Mouse (Mus musculus) forebrain, postnatal 0 days (tissue): Measurements from ENCODE around the gene Slc37a3. TPM values are rescaled to one million over a fixed set of nuclear protein-coding genes. Genes with fewer than 3 reads are reported as not detected.
"Not testable (repeated sequence)": the region's sequence is repeated elsewhere in the genome, so short reads cannot be mapped to it uniquely, and the experiment has no call there.

Experiments used
- ATAC-seq: fragments of 200-750 bp; cut with Nextera tagmentation; 2 replicates; pipeline ENCODE4 v1.8.0; 2017; ENCODE audit warnings: mild to moderate bottlenecking, moderate library complexity
- DNase-seq: peaks from one replicate; pipeline ENCODE4 v3.0.0-alpha.2; 2015
- H3K27ac ChIP-seq: fragments of 300-500 bp; sonication (generic); 2 replicates; pipeline ENCODE4 v1.5.1; 2014; ENCODE audit warnings: low read depth, mild to moderate bottlenecking, antibody characterized with exemption, low read length, moderate library complexity, mixed read lengths
- H3K27me3 ChIP-seq: fragments of 300-500 bp; sonication (generic); 2 replicates; pipeline ENCODE4 v1.6.1; 2014; ENCODE audit warnings: mild to moderate bottlenecking, low read length, mixed read lengths; ENCODE audit not compliant: insufficient read depth
- H3K36me3 ChIP-seq: fragments of 300-500 bp; sonication (generic); 2 replicates; pipeline ENCODE4 v1.6.1; 2014; ENCODE audit warnings: mild to moderate bottlenecking, moderate library complexity; ENCODE audit not compliant: insufficient read depth
- H3K4me1 ChIP-seq: fragments of 300-500 bp; sonication (generic); 2 replicates; pipeline ENCODE4 v1.6.1; 2014; ENCODE audit warnings: antibody characterized with exemption; ENCODE audit not compliant: insufficient read depth
- H3K4me2 ChIP-seq: fragments of 300-500 bp; sonication (generic); 2 replicates; pipeline ENCODE4 v1.6.1; 2014; ENCODE audit warnings: low read depth, mild to moderate bottlenecking, moderate library complexity
- H3K4me3 ChIP-seq: fragments of 300-500 bp; sonication (generic); 2 replicates; pipeline ENCODE4 v1.5.1; 2014; ENCODE audit warnings: low read depth, low read length, mixed read lengths
- H3K9ac ChIP-seq: fragments of 300-500 bp; sonication (generic); 2 replicates; pipeline ENCODE4 v1.6.1; 2014; ENCODE audit warnings: mild to moderate bottlenecking
- H3K9me3 ChIP-seq: fragments of 300-500 bp; sonication (generic); 2 replicates; pipeline ENCODE4 v1.6.1; 2016; ENCODE audit warnings: low read length
- CTCF ChIP-seq: sonication (generic); IDR thresholded peaks from 2 replicates; pipeline ENCODE4 v1.5.1; 2016; ENCODE audit warnings: antibody characterized with exemption, control low read depth, low read depth
- WGBS: fragments of 180-500 bp; shearing (Covaris S2); extraction: QIAGEN DNeasy Blood & Tissue Kit; methylation state at CpG from one replicate; pipeline ENCODE4 v1.1.7; 2014; 5-methylcytosine and 5-hydroxymethylcytosine counted together
- polyA plus RNA-seq: library from polyadenylated mRNA; unstranded; fragments of >200 nt; fragmentation: Nextera tagmentation; extraction: Ambion mirVana; gene quantifications from 2 replicates; pipeline ENCODE4 v1.2.1, GENCODE M21; 2015
- total RNA-seq: library from RNA; depleted of rRNA; stranded (reverse); fragments of >200 nt; gene quantifications from 2 replicates; pipeline ENCODE4 v1.2.3, GENCODE M21; 2014

Gene Slc37a3
- total and polyA plus RNA-seq, 2 experiments from 2014 or later = 32.0 to 58.2 TPM

- H3K27ac ChIP-seq = no peak overlapping the region
- H3K4me1 ChIP-seq = no peaks in the 10 kb centered on the region
- WGBS = 48% methylated on average over 3 of the region's 3 CpGs
- no peak for TF ChIP-seq CTCF
- H3K9ac ChIP-seq = no peak overlapping the region
- H3K4me3 ChIP-seq = no peak overlapping the region
- H3K9me3 ChIP-seq = no peaks in the 10 kb centered on the region
- DNase-seq (no peak), ATAC-seq (no peak; the same call in 1 of the 2 replicates)
- H3K4me2 ChIP-seq = no peak overlapping the region
- peaks cover 16% of the 10 kb centered on the region for H3K36me3 ChIP-seq
- no peaks in the 10 kb centered on the region for H3K27me3 ChIP-seq
Observed at GRCm38 (mm10) chr6:39369631-39370030, 7.8 kb downstream of the Slc37a3 start.

GRCm38 (mm10) chr6:39362684-39363083 is 14.8 kb downstream of the Slc37a3 start:
- Histone ChIP-seq H3K4me2 (no peak overlapping the region), H3K4me1 (no peaks in the 10 kb centered on the region), H3K27me3 (no peaks in the 10 kb centered on the region), H3K9me3 (no peaks in the 10 kb centered on the region), H3K4me3 (no peak overlapping the region), H3K36me3 (peaks cover 28% of the 10 kb centered on the region), H3K27ac (no peak overlapping the region), H3K9ac (no peak overlapping the region)
- ATAC-seq (no peak), DNase-seq (no peak)
- WGBS = 94% methylated on average over 2 of the region's 2 CpGs
- no peak for TF ChIP-seq CTCF

DNA sequence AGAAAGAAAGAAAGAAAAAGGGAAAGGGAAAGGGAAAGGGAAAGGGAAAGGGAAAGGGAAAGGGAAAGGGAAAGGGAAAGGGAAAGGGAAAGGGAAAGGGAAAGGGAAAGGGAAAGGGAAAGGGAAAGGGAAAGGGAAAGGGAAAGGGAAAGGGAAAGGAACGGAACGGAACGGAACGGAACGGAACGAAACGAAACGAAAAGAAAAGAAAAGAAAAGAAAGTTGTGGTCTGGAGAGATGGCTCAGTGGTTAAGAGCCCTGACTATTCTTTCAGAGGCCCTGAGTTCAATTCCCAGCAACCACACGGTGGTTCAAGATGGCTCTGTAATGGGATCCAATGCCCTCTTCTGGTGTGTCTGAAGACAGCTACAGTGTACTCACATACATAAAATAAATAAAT is 18.3 kb downstream of the Slc37a3 start:
- 98% methylated on average over 9 of the region's 9 CpGs for WGBS
- not testable (repeated sequence) for DNase-seq, ATAC-seq, H3K4me3 ChIP-seq, H3K27me3 ChIP-seq, H3K9me3 ChIP-seq, H3K4me2 ChIP-seq, H3K9ac ChIP-seq, H3K27ac ChIP-seq, H3K4me1 ChIP-seq
- H3K36me3 ChIP-seq = peaks cover 40% of the 10 kb centered on the region

GRCm38 (mm10) chr6:39348946-39349345 is 28.5 kb downstream of the Slc37a3 start:
- H3K4me2 ChIP-seq = no peak overlapping the region
- no peak overlapping the region for H3K27ac ChIP-seq
- DNase-seq (no peak), ATAC-seq (no peak; the same call in 1 of the 2 replicates)
- peaks cover 62% of the 10 kb centered on the region for H3K36me3 ChIP-seq
- 75% methylated on average over 6 of the region's 6 CpGs for WGBS
- H3K9ac ChIP-seq = no peak overlapping the region
- H3K9me3 ChIP-seq = no peaks in the 10 kb centered on the region
- H3K27me3 ChIP-seq = no peaks in the 10 kb centered on the region
- no peak for TF ChIP-seq CTCF
- no peaks in the 10 kb centered on the region for H3K4me1 ChIP-seq
- no peak overlapping the region for H3K4me3 ChIP-seq

- DNase-seq (no peak), ATAC-seq (no peak)
- Histone ChIP-seq H3K36me3 (peaks cover 63% of the 10 kb centered on the region), H3K9ac (no peak overlapping the region), H3K9me3 (no peaks in the 10 kb centered on the region), H3K4me3 (no peak overlapping the region), H3K4me1 (no peaks in the 10 kb centered on the region), H3K27me3 (no peaks in the 10 kb centered on the region), H3K27ac (no peak overlapping the region), H3K4me2 (no peak overlapping the region)
- 21% methylated on average over 4 of the region's 4 CpGs for WGBS
- TF ChIP-seq CTCF = peak; percentile 24; the same call in 1 of the 2 replicates
Observed at GRCm38 (mm10) chr6:39347880-39348814, 29.3 kb downstream of the Slc37a3 start.

- no peak for DNase-seq
- WGBS = 14% methylated on average over 15 of the region's 15 CpGs
- Histone ChIP-seq H3K4me2 (no peak overlapping the region), H3K27ac (no peak overlapping the region), H3K9ac (no peak overlapping the region), H3K27me3 (no peaks in the 10 kb centered on the region), H3K9me3 (no peaks in the 10 kb centered on the region), H3K4me1 (no peaks in the 10 kb centered on the region), H3K36me3 (peaks cover 62% of the 10 kb centered on the region), H3K4me3 (no peak overlapping the region)
- no peak for TF ChIP-seq CTCF
- ATAC-seq = 0 out of 2 replicates have a peak, but pooled peaks have one; percentile 16
Observed at GRCm38 (mm10) chr6:39346991-39347501, 30.4 kb downstream of the Slc37a3 start.

DNA sequence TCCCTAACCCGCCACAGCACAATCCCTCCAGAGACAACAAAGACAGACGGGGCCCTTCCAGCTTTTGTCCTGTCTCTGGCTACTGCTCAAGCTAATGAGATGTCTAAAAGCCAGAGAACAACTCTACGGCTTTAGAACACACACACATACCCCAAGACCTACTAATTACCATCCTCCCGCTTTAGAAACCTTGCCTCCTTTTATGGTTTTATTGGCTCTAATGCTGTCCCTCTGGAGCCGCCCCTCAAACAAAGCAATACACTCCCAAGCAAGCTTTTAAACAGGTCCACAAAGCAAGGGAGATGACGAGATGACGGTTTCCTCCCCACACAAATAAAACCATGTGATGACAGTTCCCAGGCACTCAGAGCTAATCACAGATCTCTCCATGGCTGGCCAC is 32.0 kb downstream of the Slc37a3 start:
- Histone ChIP-seq H3K36me3 (peaks cover 56% of the 10 kb centered on the region), H3K27me3 (no peaks in the 10 kb centered on the region), H3K4me3 (no peak overlapping the region), H3K4me1 (no peaks in the 10 kb centered on the region), H3K27ac (no peak overlapping the region; the same call in 1 of the 2 replicates), H3K9ac (no peak overlapping the region), H3K4me2 (no peak overlapping the region), H3K9me3 (no peaks in the 10 kb centered on the region)
- TF ChIP-seq CTCF = no peak
- ATAC-seq (no peak; the same call in 1 of the 2 replicates), DNase-seq (no peak)
- WGBS = 25% methylated on average over 7 of the region's 7 CpGs
